Mouse (Mus musculus) mesoderm, embryonic 11.5 days (tissue): ENCODE data around the gene Pkdcc.

Experiments
- DNase-seq: peaks from one replicate; pipeline ENCODE4 v3.0.0-alpha.2; 2012; ENCODE audit warnings: low read depth, low spot score

Gene Pkdcc

GRCm38 (mm10) chr17:83212422-83212821 lies 2.7 kb upstream of the Pkdcc start:
- DNase-seq, result no peak

- DNase-seq, result no peak
Observed at GRCm38 (mm10) chr17:83213228-83213915, 1.7 kb upstream of the Pkdcc start.

GRCm38 (mm10) chr17:83214161-83214592 lies 915 bp upstream of the Pkdcc start:
- DNase-seq, result peak; percentile 75

- DNase-seq, result peak; percentile 48
Observed at GRCm38 (mm10) chr17:83215529-83216244, 595 bp downstream of the Pkdcc start.

GRCm38 (mm10) chr17:83216251-83216919 lies 1.3 kb downstream of the Pkdcc start:
- DNase-seq, result no peak

GRCm38 (mm10) chr17:83218189-83218588 lies 3.1 kb downstream of the Pkdcc start:
- DNase-seq, result no peak

GRCm38 (mm10) chr17:83218722-83219121 lies 3.6 kb downstream of the Pkdcc start:
- DNase-seq, result no peak

- no peak for DNase-seq
Observed at GRCm38 (mm10) chr17:83219351-83220287, 4.5 kb downstream of the Pkdcc start.

- DNase-seq, result no peak
Observed at GRCm38 (mm10) chr17:83220954-83221538, 6.0 kb downstream of the Pkdcc start.

- DNase-seq, result no peak
Observed at GRCm38 (mm10) chr17:83221611-83222500, 6.8 kb downstream of the Pkdcc start.

GRCm38 (mm10) chr17:83222705-83223104 lies 7.6 kb downstream of the Pkdcc start:
- DNase-seq, result peak; percentile 81

GRCm38 (mm10) chr17:83224451-83224971 lies 9.4 kb downstream of the Pkdcc start:
- peak; percentile 42 for DNase-seq

GRCm38 (mm10) chr17:83226395-83226986 lies 11.4 kb downstream of the Pkdcc start:
- DNase-seq, result no peak

- no peak for DNase-seq
Observed at GRCm38 (mm10) chr17:83231357-83231756, 16.3 kb downstream of the Pkdcc start.

- DNase-seq, result no peak
Observed at GRCm38 (mm10) chr17:83235227-83235626, 20.1 kb downstream of the Pkdcc start.

GRCm38 (mm10) chr17:83236202-83236601 lies 21.1 kb downstream of the Pkdcc start:
- DNase-seq, result no peak

- DNase-seq, result peak; percentile 55
Observed at GRCm38 (mm10) chr17:83238123-83239058, 23.3 kb downstream of the Pkdcc start.

- no peak for DNase-seq
Observed at GRCm38 (mm10) chr17:83244502-83244901, 29.4 kb downstream of the Pkdcc start.
